ENCODE assay signal across 10 mouse cellular contexts in the genomic region with DNA sequence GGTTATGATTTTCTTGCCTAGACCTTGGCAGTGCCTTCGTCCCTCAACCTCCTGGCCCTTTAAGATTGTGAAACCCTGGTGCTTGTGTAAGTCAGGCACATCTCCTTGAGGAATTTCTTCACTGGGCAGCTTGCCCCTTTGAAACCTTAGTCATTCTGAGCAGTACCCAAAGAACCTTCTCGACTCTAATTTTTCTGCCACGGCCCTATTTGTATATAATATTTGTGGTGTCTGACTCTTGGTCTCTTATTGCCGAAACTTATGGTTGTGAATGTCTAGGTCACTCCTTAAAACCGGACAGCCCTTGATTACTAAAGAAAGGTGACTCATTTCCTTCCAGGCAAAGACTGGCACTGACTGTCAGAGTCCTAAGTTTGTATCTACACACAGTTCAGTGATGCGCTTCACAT. TPM values are rescaled to one million over a fixed set of nuclear protein-coding genes. Genes with fewer than 3 reads are reported as not detected.
DNase-seq lines count a peak whose midpoint lies in the region; ATAC-seq and TF ChIP-seq lines count a peak whose summit lies in the region.
"Had no signal": no experiment of that assay in that cellular context is flagged by ENCODE, and none has a peak within 500 bp of the region (broad histone marks: within the 10 kb centered on the region; RNA-seq: fewer than 3 reads in every experiment).

No protein-coding gene starts in this region.

- peaks cover 37% of the 10 kb centered on the region for H3K4me1 ChIP-seq in lung, postnatal 0 days (ENCODE audit: insufficient read depth, low read depth, low read length)
- peaks cover 88% of the 10 kb centered on the region for H3K4me1 ChIP-seq in forebrain, embryonic 10.5 days
- peaks cover 29% of the 10 kb centered on the region for H3K4me1 ChIP-seq in midbrain, embryonic 13.5 days (replicated peaks)

- peak; percentile 75 to 77 for DNase-seq in heart, adult 18-20 months
- DNase-seq in heart, postnatal 4 days = no peak
- DNase-seq in Muller cell, postnatal 12 days (ENCODE audit: inconsistent ontology term) = peak; percentile 51
- DNase-seq in fat pad, adult 2 months (ENCODE audit: extremely low read depth, low read depth, low spot score) = peak; percentile 59
- peak; percentile 94 for DNase-seq in lung, postnatal 0 days (ENCODE audit: low spot score)
- DNase-seq in forebrain, embryonic 10.5 days (ENCODE audit: extremely low spot score, low spot score) = no peak
- no peak for DNase-seq in right cerebral cortex, postnatal 36 days (ENCODE audit: low spot score in 2 of 2)

- H3K9me3 ChIP-seq in lung, postnatal 0 days (ENCODE audit: low read length) = no peaks in the 10 kb centered on the region
- H3K9me3 ChIP-seq in forebrain, embryonic 10.5 days = no peaks in the 10 kb centered on the region
- H3K9me3 ChIP-seq in midbrain, embryonic 13.5 days = no peaks in the 10 kb centered on the region
- H3K9me3 ChIP-seq: neural tube, embryonic 15.5 days had no signal

- no peak for TF ChIP-seq CTCF in lung, postnatal 0 days (IDR thresholded peaks at IDR 0.05)

- H3K27me3 ChIP-seq in lung, postnatal 0 days (replicated peaks; ENCODE audit: insufficient read depth, low read length) = no peaks in the 10 kb centered on the region
- H3K27me3 ChIP-seq in forebrain, embryonic 10.5 days (ENCODE audit: poor library complexity, severe bottlenecking) = no peaks in the 10 kb centered on the region
- no peaks in the 10 kb centered on the region for H3K27me3 ChIP-seq in midbrain, embryonic 13.5 days
- H3K27me3 ChIP-seq: CH12.LX; neural tube, embryonic 15.5 days had no signal

- ATAC-seq in lung, postnatal 0 days = peak; percentile 85
- no peak for ATAC-seq in midbrain, embryonic 13.5 days

- H3K27ac ChIP-seq in lung, postnatal 0 days (ENCODE audit: low read length) = peak overlapping the region; percentile 71
- no peak overlapping the region for H3K27ac ChIP-seq in forebrain, embryonic 10.5 days
- no peak overlapping the region for H3K27ac ChIP-seq in midbrain, embryonic 13.5 days
- H3K27ac ChIP-seq: neural tube, embryonic 15.5 days had no signal

- no peak overlapping the region for H3K4me3 ChIP-seq in lung, postnatal 0 days (ENCODE audit: low read depth, low read length)
- no peak overlapping the region for H3K4me3 ChIP-seq in forebrain, embryonic 10.5 days
- no peak overlapping the region for H3K4me3 ChIP-seq in midbrain, embryonic 13.5 days (replicated peaks)
- H3K4me3 ChIP-seq: neural tube, embryonic 15.5 days had no signal

- H3K4me2 ChIP-seq in lung, postnatal 0 days (replicated peaks; ENCODE audit: low read depth, low read length) = peak overlapping the region; percentile 30; the same call in 1 of the 2 replicates
- no peak overlapping the region for H3K4me2 ChIP-seq in midbrain, embryonic 13.5 days (replicated peaks)
- H3K4me2 ChIP-seq: neural tube, embryonic 15.5 days had no signal

- H3K36me3 ChIP-seq in lung, postnatal 0 days (ENCODE audit: insufficient read depth, low read length) = no peaks in the 10 kb centered on the region
- H3K36me3 ChIP-seq in forebrain, embryonic 10.5 days (replicated peaks) = peaks cover 22% of the 10 kb centered on the region; the same call in 1 of the 2 replicates
- no peaks in the 10 kb centered on the region for H3K36me3 ChIP-seq in midbrain, embryonic 13.5 days
- H3K36me3 ChIP-seq: neural tube, embryonic 15.5 days had no signal

- 28% methylated on average over 6 of the region's 6 CpGs for WGBS in lung, postnatal 0 days
- 88% methylated on average over 6 of the region's 6 CpGs for WGBS in forebrain, embryonic 10.5 days
- WGBS in midbrain, embryonic 13.5 days = 94% methylated on average over 6 of the region's 6 CpGs

- H3K9ac ChIP-seq in lung, postnatal 0 days (replicated peaks; ENCODE audit: low read depth) = no peak overlapping the region
- no peak overlapping the region for H3K9ac ChIP-seq in midbrain, embryonic 13.5 days (replicated peaks)
- H3K9ac ChIP-seq: neural tube, embryonic 15.5 days had no signal

- peak; percentile 56; the same call in 1 of the 2 replicates for TF ChIP-seq EP300 in lung, postnatal 0 days (IDR thresholded peaks at IDR 0.05)

RNA-seq across cellular contexts. Expression of a gene that starts 43.6 kb away (rescaled TPM):
- total RNA-seq in heart, adult 18-20 months (2021) = 10 to 100 TPM; 15.2 to 17.6 TPM
- total RNA-seq in heart, postnatal 4 days (2021) = 10 to 100 TPM; 38.5 to 40.1 TPM
- polyA plus RNA-seq in lung, postnatal 0 days (2015; fragmentation: Nextera tagmentation; extraction: Ambion mirVana) = 18.3 and 20.1 TPM in 2 replicates
- 19.1 and 21.2 TPM in 2 replicates for polyA plus RNA-seq in forebrain, embryonic 10.5 days (2016; fragmentation: Nextera tagmentation; extraction: Ambion mirVana)
- polyA plus RNA-seq in midbrain, embryonic 13.5 days (2015; fragmentation: Nextera tagmentation; extraction: Ambion mirVana) = 9.0 and 10.0 TPM in 2 replicates

Comparison
In these comparisons a context has a peak if more than half of its experiments do, and no peak if none do; other contexts are left out.
1. DNase-seq: peak in heart, adult 18-20 months (2 of 2), Muller cell, postnatal 12 days (single experiment), fat pad, adult 2 months (single experiment) and lung, postnatal 0 days (single experiment); none in heart, postnatal 4 days (single experiment), forebrain, embryonic 10.5 days (single experiment) and right cerebral cortex, postnatal 36 days (0 of 2).